Mouse (Mus musculus): ENCODE data around the gene Apol7a. TPM values are rescaled to one million over a fixed set of nuclear protein-coding genes. Genes with fewer than 3 reads are reported as not detected.
A peak's percentile ranks its signal among the peaks of the same experiment; 100 is the strongest.
"Not testable (repeated sequence)": the region's sequence is repeated elsewhere in the genome, so short reads cannot be mapped to it uniquely, and the experiment has no call there.

The Apol7a gene
- polyA plus RNA-seq, 1 experiment from 2014 or later, result 0.13 TPM

DNA sequence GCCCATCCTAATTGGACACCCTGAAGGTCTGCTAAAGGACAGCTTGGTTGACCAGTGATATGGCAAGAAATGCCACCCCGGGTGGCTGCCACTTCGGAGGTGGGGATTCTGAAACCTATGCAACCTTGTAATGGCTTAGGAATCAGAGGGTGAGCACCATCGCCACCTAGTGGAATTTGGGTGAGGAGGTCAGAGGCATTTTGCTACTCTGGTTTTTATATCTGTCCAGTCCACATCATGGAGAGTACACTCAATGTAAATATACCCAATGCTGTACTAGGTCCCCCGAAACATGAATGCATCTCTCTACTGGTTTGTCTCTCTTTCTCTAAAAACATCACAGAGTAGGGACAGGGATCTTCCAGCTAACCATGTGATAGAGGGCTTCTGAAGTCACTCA is 13.8 kb upstream of the Apol7a start:
- not testable (repeated sequence) for H3K4me2 ChIP-seq (ENCODE audit: low read length); H3K9me3 ChIP-seq (replicated peaks; ENCODE audit: low read length); ATAC-seq (replicated peaks; ENCODE audit: low FRiP score, low read depth); H3K36me3 ChIP-seq (ENCODE audit: insufficient read depth, low read length); H3K27ac ChIP-seq; H3K4me1 ChIP-seq (replicated peaks; ENCODE audit: insufficient read depth, low read length); H3K4me3 ChIP-seq (replicated peaks; ENCODE audit: low read depth, low read length); H3K27me3 ChIP-seq (ENCODE audit: insufficient read depth, low read length); H3K9ac ChIP-seq (ENCODE audit: low read depth, low read length)
- 22% methylated on average over 4 of the region's 4 CpGs for WGBS
- TF ChIP-seq CTCF (IDR thresholded peaks at IDR 0.05; ENCODE audit: low read depth), result peak; percentile 56; the same call in 1 of the 2 replicates
- DNase-seq (ENCODE audit: low spot score), result peak; percentile 3

DNA sequence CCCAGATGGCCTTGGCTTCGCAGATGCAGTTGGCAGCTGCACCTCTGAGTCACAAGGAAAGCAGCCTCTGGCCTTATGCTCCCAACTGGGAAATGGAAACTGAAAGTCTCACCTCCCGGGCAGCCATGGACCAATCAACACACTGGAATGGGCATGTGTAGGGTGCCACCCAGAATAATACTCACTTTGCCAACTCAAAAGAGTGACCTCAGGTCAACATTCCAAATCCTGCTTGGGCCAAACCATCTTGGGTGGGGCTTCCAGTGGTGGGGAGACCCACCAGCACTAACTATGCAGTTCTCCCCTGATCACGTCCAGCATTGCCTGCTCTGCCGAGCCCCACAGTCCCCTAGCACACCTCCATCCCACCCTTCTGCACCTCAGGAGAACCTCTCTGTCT is 12.1 kb upstream of the Apol7a start, which contains the start of gene Apol9a:
Gene Apol9a, minus strand, starts transcription at position 101 of the 400 bp plus-strand sequence.
- WGBS, result 80% methylated on average over 1 of the region's 4 CpGs
- not testable (repeated sequence) for ATAC-seq (replicated peaks; ENCODE audit: low FRiP score, low read depth)

DNA sequence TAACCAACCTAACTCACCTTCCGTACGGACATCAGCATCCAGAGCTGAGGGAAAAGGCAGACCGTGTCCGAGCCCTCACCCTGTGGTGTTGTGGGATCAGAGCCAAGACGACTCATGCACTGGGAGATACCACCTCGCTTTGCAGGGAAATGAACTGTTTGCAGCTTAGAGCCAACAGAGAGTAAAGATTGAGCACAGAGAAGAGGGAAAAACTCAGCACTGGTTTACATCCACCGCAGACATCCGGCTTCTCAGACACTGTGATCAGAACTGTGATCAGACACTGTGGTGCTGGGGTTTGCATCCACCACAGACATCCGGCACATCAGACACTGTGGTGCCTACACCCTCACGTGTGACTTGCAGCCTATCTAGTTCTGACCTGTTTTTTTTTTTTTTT is 7.5 kb upstream of the Apol7a start:
- H3K36me3 ChIP-seq (ENCODE audit: insufficient read depth, low read length); H3K4me2 ChIP-seq (ENCODE audit: low read length); H3K9me3 ChIP-seq (replicated peaks; ENCODE audit: low read length); H3K9ac ChIP-seq (ENCODE audit: low read depth, low read length); H3K4me3 ChIP-seq (replicated peaks; ENCODE audit: low read depth, low read length); DNase-seq (ENCODE audit: low spot score); H3K4me1 ChIP-seq (replicated peaks; ENCODE audit: insufficient read depth, low read length); H3K27me3 ChIP-seq (ENCODE audit: insufficient read depth, low read length); H3K27ac ChIP-seq; ATAC-seq (replicated peaks; ENCODE audit: low FRiP score, low read depth): not testable (repeated sequence)
- WGBS, result 67% methylated on average over 10 of the region's 10 CpGs

More for the DNA sequence above, 12.1 kb upstream of the Apol7a start, which contains the start of gene Apol9a:
- not testable (repeated sequence) for H3K27ac ChIP-seq; H3K4me1 ChIP-seq (replicated peaks; ENCODE audit: insufficient read depth, low read length); H3K9ac ChIP-seq (ENCODE audit: low read depth, low read length); H3K9me3 ChIP-seq (replicated peaks; ENCODE audit: low read length); DNase-seq (ENCODE audit: low spot score); H3K36me3 ChIP-seq (ENCODE audit: insufficient read depth, low read length); H3K4me3 ChIP-seq (replicated peaks; ENCODE audit: low read depth, low read length); H3K4me2 ChIP-seq (ENCODE audit: low read length); H3K27me3 ChIP-seq (ENCODE audit: insufficient read depth, low read length)

DNA sequence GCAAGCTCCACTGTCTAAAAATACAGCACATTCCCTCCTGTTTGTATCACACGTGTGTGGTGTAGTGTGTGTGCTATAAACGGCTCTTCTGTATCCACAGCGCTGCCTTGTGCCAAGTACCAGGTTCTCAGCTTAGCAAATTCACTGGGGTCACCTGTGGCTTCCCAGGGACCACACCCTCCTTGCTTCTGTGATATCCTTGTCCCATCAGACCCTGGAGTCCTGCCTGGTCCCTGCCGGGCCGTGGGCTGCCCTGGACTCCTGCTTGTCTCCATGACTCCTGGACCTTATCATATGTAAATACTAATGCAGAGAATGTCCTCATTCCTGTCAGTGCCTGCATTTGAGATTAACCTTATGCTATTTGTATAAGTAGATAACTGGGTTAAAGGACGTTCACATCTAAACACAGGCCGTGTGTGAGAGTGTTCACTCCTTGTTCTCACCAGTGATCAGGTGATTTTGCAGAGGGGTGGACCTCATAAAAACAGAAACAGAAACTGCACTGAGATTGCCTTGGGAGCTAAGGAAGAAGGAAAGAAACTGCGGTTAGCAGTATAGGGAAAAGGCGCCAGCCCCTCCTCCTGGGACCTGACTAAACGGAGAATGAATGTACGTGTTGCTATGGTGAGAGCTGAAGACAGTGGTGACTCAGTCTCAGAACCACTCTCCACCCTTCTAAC is 1.3 kb downstream of the Apol7a start:
- H3K9me3 ChIP-seq (replicated peaks; ENCODE audit: low read length); H3K4me1 ChIP-seq (replicated peaks; ENCODE audit: insufficient read depth, low read length); H3K27ac ChIP-seq; H3K36me3 ChIP-seq (ENCODE audit: insufficient read depth, low read length); ATAC-seq (replicated peaks; ENCODE audit: low FRiP score, low read depth); DNase-seq (ENCODE audit: low spot score); H3K27me3 ChIP-seq (ENCODE audit: insufficient read depth, low read length); H3K9ac ChIP-seq (ENCODE audit: low read depth, low read length); H3K4me2 ChIP-seq (ENCODE audit: low read length); H3K4me3 ChIP-seq (replicated peaks; ENCODE audit: low read depth, low read length): not testable (repeated sequence)
- 59% methylated on average over 11 of the region's 11 CpGs for WGBS

DNA sequence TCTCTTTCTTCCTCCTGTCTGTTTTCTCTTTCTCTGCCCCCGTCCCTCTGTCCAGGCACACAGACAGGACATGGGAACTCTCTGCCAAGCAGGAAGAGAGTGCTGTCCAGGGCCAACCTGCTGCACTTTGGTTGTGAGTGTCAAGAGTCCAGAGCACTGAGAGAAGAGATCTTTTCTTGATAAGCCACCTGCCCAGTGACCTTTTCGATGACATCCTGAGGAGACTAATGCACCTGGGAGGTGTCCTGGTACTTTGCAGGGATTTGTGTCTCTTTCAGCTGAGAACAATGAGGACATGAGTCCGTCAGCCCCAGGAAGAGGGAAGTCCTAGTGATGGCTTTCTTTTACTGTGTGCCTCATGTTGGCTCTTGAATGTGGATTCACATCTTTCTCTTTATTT is 5.1 kb downstream of the Apol7a start:
- H3K36me3 ChIP-seq (ENCODE audit: insufficient read depth, low read length); ATAC-seq (replicated peaks; ENCODE audit: low FRiP score, low read depth); H3K27ac ChIP-seq; DNase-seq (ENCODE audit: low spot score); H3K4me2 ChIP-seq (ENCODE audit: low read length); H3K4me1 ChIP-seq (replicated peaks; ENCODE audit: insufficient read depth, low read length); H3K27me3 ChIP-seq (ENCODE audit: insufficient read depth, low read length); H3K9me3 ChIP-seq (replicated peaks; ENCODE audit: low read length); H3K4me3 ChIP-seq (replicated peaks; ENCODE audit: low read depth, low read length); H3K9ac ChIP-seq (ENCODE audit: low read depth, low read length): not testable (repeated sequence)
- WGBS, result 62% methylated on average over 3 of the region's 3 CpGs

- Histone ChIP-seq H3K4me2 (ENCODE audit: low read length) (no peak overlapping the region), H3K4me3 (replicated peaks; ENCODE audit: low read depth, low read length) (no peak overlapping the region), H3K9ac (ENCODE audit: low read depth, low read length) (no peak overlapping the region), H3K27me3 (ENCODE audit: insufficient read depth, low read length) (no peaks in the 10 kb centered on the region), H3K27ac (no peak overlapping the region), H3K36me3 (ENCODE audit: insufficient read depth, low read length) (no peaks in the 10 kb centered on the region), H3K4me1 (replicated peaks; ENCODE audit: insufficient read depth, low read length) (no peaks in the 10 kb centered on the region), H3K9me3 (replicated peaks; ENCODE audit: low read length) (no peaks in the 10 kb centered on the region)
- WGBS, result 79% methylated on average over 2 of the region's 2 CpGs
- no peak for TF ChIP-seq CTCF (IDR thresholded peaks at IDR 0.05; ENCODE audit: low read depth)
- ATAC-seq (replicated peaks; ENCODE audit: low FRiP score, low read depth) (no peak), DNase-seq (ENCODE audit: low spot score) (no peak)
Measured at GRCm38 (mm10) chr15:77387462-77387861, 11.4 kb downstream of the Apol7a start.
